Mouse (Mus musculus) 3T3-L1 (cell line): ENCODE results near the gene Pramel4.
"Not testable (repeated sequence)": the region's sequence is repeated elsewhere in the genome, so short reads cannot be mapped to it uniquely, and the experiment has no call there.

Source experiments
- DNase-seq: peaks from one replicate; pipeline ENCODE4 v3.0.0-alpha.2; 2015; ENCODE audit warnings: low read depth, low spot score

The Pramel4 gene

DNA sequence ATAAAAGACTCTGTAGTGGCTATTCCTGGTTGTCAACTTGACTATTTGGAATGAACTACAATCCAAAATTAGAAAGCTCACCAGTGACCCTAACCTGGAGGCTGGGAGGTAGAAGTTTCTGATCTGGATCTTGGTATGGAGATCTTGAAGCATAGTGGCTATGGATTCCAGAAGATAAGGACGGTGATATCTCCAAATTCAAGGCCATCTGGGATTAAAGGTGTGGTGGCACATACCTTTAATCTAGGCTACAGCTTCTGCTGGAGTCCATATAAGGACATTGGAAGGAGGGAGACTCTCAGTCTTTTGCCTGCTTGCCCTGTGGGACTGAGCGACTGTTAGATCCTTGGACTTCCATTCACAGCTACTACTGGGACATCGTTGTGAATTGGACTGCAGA lies at the start of gene Pramel4:
TSS of gene Pramel4 (plus strand) at position 301 of the 400 bp plus-strand sequence.
- DNase-seq = not testable (repeated sequence)

DNA sequence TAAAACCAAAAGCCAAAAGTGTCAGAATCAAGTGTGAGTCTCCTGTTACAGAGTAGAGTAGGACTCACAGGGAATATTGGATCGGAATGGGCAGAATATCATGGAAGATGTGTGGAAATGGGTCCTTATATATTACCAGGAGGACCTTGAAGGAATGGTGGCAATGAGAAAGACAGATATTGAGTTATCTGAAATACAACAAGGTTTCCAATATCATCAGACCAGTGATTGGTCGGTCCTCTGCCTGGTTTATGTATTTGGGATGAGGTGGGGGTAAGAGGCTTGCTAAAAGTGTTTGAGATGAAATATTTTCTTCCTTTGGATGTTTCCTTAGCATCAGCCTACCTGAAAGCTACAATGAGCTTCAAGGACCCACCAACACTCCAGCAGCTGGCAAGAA lies 47.2 kb downstream of the Pramel4 start, which contains the start of gene Gm13102:
TSS of gene Gm13102 (plus strand) at position 301 of the 400 bp plus-strand sequence.
- DNase-seq = not testable (repeated sequence)
